Mouse (Mus musculus) G1E (cell line): ENCODE data around the gene Mei4.

Experiments
- CTCF ChIP-seq: IDR thresholded peaks from 2 replicates; pipeline ENCODE4 v1.5.1; 2012; ENCODE audit warnings: low read depth, low read length, inconsistent platforms, mixed read lengths
- GATA1 ChIP-seq: IDR thresholded peaks from 2 replicates; pipeline ENCODE4 v1.6.1; 2012; ENCODE audit warnings: borderline replicate concordance, low read length, inconsistent platforms, mixed read lengths

- TF ChIP-seq GATA1 = no peak
- TF ChIP-seq CTCF = no peak
Observed at GRCm38 (mm10) chr9:82044517-82044916, 181.0 kb downstream of the Mei4 start.
